Mouse (Mus musculus): ENCODE measurements around the gene Dvl3.

DNA sequence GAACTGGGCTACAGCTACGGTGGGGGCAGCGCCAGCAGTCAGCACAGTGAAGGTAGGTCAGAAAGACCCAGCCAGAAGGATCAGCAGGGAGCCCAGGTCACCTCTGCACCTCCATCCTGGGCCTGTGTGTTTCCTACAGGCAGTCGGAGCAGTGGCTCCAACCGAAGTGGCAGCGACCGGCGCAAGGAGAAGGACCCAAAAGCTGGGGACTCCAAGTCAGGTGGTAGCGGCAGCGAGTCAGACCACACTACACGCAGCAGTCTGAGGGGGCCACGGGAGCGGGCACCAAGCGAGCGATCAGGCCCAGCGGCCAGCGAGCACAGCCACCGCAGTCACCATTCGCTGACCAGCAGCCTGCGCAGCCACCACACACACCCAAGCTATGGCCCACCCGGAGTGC is 14.2 kb downstream of the Dvl3 start:
- TF ChIP-seq CTCF (IDR thresholded peaks at IDR 0.05; ENCODE audit: low read depth, low read length) (no peak), GATA1 (IDR thresholded peaks at IDR 0.05; ENCODE audit: borderline replicate concordance, low read length) (no peak), TAL1 (conservative IDR thresholded peaks at IDR 0.05; ENCODE audit: low read depth, low read length) (no peak)
